Mouse (Mus musculus) ovary, postnatal 10 days (tissue): Measurements from ENCODE around the gene Vmo1.
A peak's percentile ranks its signal among the peaks of the same experiment; 100 is the strongest.
"Not testable (repeated sequence)": the region's sequence is repeated elsewhere in the genome, so short reads cannot be mapped to it uniquely, and the experiment has no call there.

Experiments used
- DNase-seq: peaks from one replicate; pipeline ENCODE4 v3.0.0; 2022; ENCODE audit warnings: low spot score

Vmo1 gene

DNA sequence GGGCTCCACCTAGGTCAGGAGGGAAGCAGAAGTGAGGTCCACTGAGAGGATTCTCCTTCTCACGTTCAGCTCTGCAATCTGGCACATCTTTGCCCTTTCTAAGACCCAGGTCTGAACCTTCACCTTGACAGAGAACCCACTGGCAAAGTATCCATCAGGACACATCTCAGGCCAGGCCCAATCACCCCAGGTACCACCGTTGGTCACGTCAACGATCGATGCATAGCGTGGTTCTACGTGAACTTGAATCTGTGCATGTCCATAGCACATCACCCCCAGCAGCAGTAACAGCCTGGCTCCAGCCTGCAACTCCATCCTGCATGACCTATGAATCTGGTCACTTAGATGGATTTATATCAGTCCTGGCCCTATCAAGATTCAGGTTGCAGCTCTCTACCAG, at the start of gene Vmo1:
Gene Vmo1, minus strand, starts transcription at position 329 of the 400 bp plus-strand sequence.
- no peak for DNase-seq

DNA sequence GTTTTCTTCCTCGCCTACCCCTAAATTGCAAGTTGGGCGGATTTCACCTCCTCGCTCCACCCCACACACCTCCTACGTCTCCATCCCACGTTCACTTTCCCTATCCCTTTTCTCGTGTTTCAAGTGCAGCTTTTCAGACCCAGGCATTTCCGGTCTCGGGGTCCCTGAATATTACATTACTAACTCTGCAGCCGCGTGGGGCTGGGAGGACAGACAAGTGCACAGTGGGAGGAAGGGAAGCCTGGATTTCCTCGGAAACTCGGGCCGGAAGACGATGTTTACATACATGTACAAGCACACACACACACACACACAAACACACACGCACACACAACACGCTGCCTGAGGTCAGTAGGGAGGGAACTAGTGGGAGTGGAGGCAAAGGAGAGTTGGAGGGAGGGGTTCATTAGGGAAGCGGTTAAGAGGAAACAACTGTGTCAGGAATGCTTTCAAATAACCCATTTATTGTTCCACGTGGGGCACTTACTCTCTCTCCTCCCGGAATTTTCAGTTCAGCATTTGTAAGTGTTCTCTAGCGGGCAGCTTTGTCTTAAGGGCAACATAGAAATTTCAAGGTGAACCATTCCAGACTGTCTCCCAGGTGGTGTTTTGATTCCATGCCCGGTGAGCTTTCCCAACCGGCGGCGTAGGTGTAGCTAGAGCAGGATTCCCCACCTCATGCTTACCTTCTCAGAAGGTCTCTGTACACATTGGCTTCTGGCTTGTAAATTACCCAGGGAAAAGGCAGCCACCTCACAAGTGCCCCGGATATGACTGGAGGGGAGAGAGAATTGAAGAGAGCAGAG, 49.3 kb upstream of the Vmo1 start:
- peak; percentile 11 for DNase-seq

DNA sequence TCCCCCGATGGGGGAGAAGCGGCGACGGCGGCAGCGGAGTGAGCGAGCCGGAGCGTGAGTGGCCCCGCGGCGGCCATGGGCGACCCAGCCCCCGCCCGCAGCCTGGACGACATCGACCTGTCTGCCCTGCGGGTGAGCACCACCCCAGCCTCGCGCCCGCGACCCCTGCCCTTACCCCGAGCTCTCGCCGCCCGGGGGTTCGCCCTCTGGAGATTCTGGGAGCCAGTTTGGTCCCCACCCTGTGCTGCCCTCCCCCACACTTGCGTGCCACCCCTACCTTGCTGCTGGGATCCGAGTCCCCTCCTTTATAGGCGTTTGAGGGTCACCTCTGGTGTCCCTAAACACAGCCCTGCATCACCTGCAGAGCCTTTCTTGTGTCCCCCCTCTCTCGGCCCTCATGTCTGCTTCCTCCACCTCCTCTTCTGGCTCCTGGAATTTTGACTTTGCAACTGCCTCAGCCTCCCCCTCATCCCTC, 48.6 kb upstream of the Vmo1 start:
- DNase-seq, result no peak

DNA sequence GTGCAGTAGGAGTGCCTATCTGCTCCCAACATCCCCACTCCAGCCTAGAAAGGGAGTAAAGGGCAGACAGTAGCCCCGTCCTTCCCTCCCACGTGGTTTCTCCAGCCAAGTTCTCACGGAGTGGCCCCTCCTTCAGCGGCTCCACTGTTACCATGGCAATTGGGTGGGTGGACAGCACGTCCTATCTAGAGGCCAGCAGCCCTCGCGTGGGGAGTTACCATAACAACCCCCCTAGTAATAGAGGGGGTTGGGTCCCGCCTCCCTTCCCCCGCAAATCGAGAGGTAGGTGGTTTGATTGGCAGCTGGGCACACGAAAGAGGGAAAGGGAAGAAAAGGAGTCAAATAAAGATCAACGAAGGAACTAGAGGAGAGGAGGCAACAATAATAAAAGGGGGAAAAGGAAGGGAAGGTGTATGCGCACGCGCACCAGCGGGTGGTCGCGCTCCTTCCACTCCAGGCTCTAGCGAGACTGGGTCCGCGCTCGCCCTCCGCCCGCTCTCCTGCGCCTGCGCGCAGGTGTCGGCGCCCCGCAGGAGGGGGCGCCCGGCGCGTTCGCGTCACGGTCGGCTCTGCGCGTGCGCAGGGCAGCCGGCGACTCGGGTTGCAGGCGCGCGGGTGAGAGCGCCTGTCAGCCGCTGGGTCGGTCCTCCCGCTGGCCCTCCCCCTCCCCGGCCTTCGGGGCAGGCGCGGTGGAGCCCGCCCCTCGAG, 48.0 kb upstream of the Vmo1 start, which contains the start of gene Mink1:
Gene Mink1, plus strand, starts transcription at position 595 of the 708 bp plus-strand sequence.
- peak; percentile 74 for DNase-seq

DNA sequence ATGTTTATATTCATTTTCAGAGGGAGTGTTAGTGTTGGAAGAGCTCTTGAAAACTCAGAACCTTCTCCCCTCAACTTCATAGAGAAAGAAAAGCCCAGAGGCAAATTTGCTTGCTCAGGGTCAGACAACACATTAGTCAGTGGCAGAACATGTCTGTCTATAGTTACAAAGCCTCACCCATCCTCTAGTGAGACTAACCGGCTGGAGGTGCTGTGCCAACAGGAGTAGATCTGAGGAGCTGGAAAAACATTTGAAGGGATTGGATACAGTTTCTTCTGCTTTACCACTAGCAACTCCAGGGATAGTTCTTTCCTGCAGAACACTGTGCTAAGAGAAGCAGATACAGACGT, 47.5 kb upstream of the Vmo1 start:
- no peak for DNase-seq

DNA sequence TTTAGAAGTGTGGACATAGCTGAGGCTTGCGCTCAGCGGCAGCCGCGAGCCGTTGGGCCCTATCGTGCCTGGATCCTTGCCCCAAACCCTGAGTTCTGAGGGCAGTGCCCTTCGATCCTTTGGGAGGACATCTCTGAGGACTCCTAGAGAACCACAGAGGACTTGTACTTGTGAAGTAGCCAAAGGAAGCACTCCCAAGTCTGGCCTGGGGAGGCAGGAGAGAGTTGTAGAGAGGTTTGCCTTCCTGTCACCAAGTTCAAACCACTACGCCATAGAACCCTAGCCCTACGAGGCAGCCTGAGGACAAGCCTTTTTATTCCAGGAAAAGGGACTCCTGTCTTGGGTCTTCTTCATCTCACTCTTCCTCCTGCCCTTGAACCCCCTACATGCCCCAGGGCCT, 43.1 kb upstream of the Vmo1 start:
- DNase-seq, result no peak

DNA sequence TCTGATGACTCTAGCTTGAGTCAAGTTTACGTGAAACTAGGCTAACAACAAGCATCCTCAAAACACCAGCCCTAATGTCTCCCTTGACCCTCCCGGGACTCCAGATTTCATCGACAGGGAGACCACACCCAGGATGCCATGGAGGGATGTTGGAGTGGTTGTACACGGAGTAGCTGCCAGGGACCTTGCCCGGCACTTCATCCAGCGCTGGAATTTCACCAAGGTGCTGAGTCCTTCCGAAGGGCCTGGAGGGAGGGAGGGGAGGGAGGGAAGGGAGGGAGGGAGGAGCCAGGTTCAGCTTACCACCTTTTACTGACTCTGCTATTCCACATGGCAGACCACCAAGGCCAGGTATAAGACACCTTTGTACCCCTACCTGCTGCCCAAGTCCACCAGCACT, 39.5 kb upstream of the Vmo1 start:
- DNase-seq, result no peak

DNA sequence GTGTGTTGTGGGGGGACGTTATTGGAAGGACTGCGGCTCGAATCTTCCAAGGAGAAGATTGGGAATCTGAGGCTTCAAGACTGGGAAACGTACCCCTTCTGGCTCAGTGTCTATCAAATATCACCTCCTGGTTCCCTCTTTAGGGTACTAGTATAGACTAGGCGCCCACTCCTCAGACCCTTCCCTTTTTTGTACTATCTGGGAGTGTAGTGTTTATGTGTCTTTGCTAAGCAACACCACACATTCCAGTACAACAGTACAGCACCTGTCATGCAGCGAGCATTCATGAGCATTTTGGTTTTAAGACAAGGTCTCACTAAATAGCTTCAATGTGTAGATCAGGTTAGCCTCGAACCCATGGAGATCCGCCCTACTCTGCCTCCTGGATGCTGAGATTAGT, 37.1 kb upstream of the Vmo1 start:
- no peak for DNase-seq

DNA sequence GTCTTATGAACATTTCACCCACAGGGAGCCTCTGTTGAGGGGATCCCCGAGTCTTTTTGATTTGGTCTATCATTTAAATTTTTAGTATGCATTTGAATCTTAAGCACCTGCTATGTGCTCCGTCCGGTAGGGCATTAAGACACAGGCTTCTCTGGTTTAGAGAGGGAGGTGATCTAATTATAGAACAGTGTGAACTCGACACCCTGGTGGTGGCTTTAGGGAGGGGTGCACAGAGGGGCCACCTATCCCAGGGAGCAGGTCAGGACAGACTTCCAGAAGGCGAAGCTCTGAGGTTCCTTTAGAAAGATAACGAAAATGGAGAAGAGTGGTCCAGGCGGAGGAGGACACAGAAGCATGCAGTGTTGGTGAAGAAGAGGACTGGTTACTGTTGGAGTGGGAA, 30.1 kb upstream of the Vmo1 start:
- no peak for DNase-seq

DNA sequence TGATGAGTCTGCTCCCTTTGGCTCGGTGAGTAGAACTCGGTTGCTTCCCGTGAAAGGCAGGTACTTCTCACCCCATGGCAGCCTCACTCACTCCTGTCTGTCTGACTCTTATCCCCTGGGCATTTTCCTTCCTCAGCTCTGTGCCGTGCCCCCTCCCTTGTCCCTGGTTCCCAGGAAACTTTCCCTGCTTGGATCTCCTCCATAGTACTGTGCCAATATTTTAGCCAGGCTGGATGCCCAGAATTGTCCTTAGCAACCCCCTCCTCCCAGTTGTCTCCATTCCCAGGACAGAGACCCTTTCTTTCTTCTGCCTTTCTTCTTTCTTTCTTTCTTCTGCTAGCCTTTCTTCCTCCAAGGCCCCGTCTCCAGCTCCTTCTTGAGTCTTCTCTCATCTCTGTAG, 27.0 kb upstream of the Vmo1 start:
- no peak for DNase-seq

DNA sequence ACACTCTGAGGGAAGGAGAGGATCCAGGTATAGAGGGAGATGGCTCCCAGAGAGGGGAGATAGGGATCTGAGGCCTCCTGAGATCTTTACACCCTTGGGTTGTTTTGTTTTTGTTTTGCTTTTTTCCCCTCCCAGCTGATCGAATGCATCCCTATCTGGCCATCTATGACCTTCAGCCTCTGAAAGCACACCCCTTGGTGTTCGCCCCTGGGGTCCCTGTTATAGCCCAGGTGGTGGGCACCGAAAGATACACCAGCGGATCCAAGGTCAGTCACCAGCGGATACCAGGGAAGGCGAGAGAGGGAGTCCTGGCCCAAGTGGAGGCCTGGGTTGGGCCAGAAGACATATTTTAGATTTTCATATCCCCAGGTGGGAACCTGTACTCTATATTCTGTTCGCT, 26.5 kb upstream of the Vmo1 start:
- no peak for DNase-seq

DNA sequence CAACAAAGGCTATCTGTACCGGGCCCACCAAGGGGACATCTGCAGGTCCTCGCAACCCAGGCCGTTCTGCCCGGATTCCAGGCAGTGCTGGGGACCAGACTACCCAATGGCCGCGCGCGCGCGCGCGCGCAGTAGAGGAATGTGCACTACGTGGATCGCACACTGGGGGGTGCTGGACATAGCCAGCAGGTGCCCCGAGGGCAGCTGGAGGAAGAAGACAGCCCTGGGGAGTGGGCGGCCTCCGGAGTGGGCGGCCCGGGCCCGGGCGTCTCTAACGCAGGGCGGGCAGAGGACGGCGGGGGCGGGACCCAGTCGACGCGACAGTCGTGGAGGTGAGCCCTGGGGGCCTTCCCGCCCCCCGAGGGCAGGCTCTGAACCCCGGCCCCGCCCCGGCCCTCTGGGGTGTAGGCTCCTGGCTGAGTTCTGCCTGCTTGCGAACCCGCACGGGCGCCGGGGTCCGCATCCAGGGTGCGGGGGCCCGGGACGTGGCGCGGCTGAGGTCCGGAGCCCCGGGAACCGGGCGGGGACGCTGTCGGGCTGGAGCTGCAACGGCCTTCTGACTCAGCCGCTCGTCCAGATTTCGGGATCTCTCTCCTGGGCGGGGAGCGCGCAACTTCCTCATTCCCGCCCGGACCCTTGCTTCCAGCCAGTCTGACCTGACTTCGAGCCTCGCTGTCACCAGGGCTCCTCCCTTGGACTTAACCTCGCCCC, 25.6 kb upstream of the Vmo1 start, which contains the start of gene Pld2:
Gene Pld2, plus strand, starts transcription at position 188 of the 711 bp plus-strand sequence.
- DNase-seq, result peak; percentile 74

DNA sequence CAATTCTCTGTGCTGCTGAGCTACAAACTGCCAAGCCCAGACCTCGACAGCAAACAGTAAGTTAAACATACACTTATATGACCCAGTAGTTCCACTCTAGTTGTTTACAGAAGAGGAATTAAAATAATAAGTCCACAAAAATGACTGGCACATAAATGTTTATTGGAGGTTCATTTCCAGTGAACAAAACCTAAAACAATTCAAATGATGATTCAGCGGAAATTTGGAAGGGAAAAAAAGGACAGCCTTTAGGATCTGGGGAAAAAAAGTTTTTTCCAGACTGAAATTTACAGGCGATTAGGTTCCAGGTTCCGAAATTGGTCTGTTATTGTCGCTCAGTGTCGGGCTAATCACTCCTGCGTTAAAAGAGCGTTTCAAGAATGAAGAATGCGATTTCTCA, 25.0 kb upstream of the Vmo1 start:
- no peak for DNase-seq

DNA sequence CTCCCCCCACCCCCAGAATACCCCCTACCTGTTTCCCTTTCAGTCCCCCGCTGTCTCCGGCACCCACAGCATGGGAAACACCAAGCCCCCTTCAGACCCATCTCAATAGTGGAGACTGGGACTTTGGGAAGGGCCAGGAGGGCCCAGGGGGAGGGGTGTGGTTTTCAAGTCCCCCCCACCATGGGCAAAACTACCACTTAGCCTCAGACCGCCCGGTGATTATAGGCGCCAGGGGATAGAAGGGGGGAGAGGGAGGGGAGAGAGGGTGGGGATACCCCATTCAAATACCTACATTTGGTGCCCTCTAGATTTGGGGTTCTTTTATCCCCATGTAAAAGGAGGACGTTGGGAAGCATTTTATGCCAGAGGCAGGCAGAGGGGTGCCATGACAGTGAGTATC, 18.4 kb upstream of the Vmo1 start, which contains the start of gene Gm40193:
Gene Gm40193, minus strand, starts transcription at position 101 of the 400 bp plus-strand sequence.
- DNase-seq, result no peak

DNA sequence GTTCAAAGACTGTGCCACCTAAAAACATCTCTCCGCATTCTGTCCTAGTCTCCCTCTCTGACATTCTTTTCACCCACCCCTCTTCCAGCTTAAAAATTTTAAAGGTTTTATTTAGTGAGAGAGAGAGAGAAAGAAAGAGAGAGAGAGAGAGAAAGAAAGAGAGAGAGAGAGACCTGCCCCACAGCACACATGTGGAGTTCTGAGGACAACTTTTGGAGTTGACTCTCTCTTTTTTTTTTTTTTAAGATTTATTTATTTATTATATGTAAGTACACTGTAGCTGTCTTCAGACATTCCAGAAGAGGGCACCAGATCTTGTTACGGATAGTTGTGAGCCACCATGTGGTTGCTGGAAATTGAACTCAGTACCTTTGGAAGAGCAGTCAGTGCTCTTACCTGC, 16.6 kb upstream of the Vmo1 start:
- DNase-seq, result not testable (repeated sequence)

DNA sequence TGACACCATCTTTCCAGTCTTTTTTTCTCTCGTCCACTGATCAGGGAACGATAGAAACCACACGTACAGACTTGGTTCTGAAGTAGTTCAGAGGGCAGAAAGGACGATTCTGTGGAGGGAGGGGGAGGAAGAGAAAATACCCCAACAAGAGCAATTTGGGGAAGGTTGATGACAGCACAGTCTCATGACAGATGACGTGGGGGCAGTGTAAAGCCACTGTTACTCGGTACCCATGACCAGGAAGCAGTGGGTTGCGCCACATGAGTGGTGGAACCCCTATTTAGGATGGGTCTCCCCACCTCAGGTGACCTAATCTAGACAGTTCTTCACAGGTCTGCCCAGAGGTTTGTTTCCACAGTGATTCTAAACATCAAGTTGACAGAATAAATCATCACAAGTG, 14.2 kb upstream of the Vmo1 start:
- no peak for DNase-seq

DNA sequence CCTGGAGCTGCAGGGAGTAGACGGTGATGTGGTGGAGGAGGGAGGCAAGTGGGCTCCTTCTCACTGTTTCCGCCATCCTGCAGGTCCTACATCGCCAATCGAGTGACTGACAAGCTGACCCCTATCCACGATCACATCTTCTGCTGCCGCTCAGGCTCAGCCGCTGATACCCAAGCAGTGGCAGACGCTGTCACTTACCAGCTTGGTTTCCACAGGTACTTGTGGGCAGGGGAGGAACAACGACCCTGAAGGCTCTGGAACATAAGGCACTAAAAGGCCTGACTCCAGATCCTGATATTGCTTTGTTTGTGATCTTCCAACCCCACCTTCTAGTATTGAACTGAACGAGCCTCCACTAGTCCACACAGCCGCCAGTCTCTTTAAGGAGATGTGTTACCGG, 11.8 kb upstream of the Vmo1 start:
- DNase-seq, result no peak

DNA sequence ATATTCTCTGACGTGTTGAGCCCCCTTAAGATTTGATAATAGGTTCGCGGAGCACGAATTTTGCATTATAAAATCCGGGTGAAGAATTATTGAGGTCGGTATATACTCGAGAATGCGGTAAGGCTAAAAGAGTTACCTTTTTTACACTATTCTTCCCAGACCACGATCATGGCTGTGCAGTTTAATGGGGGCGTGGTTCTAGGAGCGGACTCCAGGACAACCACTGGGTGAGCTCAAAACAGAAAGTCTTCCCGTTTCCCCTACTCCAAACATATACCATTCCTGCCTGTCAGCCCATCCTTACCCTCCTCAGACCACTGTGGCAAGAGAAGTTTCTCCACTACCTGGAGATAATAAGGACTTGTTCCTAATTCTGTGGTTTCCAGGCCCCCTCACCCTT, 11.3 kb upstream of the Vmo1 start:
- DNase-seq, result no peak

DNA sequence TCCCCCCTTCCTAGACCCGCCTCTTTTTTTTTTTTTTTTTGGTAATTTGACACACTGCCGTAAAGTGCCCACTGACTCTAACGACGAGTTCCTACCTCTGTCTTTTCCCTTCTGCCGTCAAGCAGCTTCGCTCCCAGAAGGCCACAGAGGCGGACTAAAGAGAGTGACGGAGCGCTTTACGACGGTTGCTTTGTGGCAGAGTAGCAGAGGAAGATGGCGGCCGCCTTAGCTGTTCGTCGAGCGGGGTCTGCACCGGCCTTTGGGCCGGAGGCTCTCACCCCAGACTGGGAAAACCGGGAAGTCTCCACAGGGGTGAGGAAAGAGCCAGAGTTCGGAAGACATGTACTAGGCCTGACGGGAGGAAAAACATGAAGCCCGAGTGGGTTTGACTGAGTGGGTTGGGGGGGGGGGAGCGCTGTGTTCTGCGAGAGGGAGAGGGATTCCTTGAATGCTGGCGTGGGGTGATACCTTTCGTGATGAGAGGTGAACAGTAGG, 10.8 kb upstream of the Vmo1 start, which contains the start of gene Psmb6:
Gene Psmb6, plus strand, starts transcription at position 184 of the 495 bp plus-strand sequence.
- DNase-seq, result peak; percentile 56

DNA sequence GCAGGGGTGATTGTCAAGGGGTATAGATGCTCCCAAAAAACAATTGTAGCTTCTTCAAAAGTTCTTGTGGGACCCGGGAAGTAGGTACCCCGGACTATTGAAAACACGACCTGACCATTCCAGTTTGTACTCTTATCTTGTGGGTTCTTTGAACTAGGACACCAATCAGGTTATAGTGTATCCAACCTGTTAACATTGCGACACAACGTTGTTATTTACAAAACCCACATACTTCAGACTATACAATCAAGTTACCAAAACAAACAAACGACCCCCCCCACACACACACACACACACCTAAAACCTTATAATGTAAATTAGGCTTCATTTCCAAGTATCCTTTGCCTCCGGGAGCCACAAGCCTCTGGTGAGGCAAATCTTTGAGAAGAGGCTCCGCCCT, 10.4 kb upstream of the Vmo1 start:
- DNase-seq, result no peak

DNA sequence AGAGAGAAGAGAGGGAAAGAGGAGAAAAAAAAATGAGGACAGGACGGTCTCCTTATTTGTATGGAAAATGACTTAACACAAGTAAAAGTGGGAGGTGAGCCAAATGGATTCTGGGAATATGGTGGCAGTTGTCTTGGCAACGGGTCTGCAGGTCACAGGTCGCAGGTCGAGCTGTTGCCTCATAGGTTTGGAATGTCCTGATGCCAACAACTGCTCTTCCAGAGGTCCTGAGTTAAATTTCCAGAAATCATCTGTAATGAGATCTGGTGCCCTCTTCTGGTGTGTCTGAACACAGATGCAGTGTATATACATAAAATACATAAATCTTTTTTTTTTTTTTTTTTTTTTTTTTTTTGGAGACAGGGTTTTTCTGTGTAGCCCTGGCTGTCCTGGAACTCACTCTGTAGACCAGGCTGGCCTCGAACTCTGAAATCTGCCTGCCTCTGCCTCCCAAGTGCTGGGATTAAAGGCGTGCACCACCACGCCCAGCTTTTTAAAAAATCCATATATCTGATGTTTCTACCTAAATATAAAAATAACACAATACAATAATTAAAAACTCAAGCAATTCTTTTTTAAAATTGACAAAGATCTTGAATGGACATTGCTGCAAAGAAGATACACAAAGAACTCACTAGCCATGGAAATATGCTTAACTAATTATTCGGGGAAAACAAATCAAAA, 9.0 kb upstream of the Vmo1 start:
- not testable (repeated sequence) for DNase-seq
